Mouse (Mus musculus): ENCODE data around the gene Ifrd1. TPM values are rescaled to one million over a fixed set of nuclear protein-coding genes. Genes with fewer than 3 reads are reported as not detected.

Gene Ifrd1
- polyA plus RNA-seq, 1 experiment from 2014 or later: 118 TPM

DNA sequence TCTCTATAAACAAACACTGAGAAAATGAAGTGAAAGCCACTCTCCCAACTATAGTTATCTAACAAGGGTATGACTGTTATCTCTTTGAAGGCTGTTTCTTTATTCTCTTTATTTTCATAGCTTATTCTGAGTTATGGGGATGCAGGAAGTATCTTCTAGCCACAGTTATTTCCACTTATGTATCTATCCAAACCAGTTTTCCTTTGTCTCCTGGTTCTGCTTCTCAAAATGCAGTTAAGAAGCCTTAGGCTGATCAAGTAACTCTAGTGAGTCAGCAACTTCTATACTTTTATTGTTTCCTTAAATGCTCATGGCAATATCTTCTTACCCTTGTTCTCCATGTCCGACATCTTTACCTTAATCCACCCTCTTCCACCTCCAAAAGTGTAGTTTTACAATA is 16.1 kb downstream of the Ifrd1 start:
- Histone ChIP-seq H3K4me2 (replicated peaks) (no peak overlapping the region), H3K27me3 (no peaks in the 10 kb centered on the region), H3K36me3 (no peaks in the 10 kb centered on the region), H3K4me1 (no peaks in the 10 kb centered on the region), H3K9ac (no peak overlapping the region), H3K4me3 (no peak overlapping the region), H3K27ac (no peak overlapping the region), H3K9me3 (no peaks in the 10 kb centered on the region)
- no peak for ATAC-seq (ENCODE audit: low FRiP score, low read depth)
- 88% methylated on average over 1 of the region's 1 CpGs for WGBS

DNA sequence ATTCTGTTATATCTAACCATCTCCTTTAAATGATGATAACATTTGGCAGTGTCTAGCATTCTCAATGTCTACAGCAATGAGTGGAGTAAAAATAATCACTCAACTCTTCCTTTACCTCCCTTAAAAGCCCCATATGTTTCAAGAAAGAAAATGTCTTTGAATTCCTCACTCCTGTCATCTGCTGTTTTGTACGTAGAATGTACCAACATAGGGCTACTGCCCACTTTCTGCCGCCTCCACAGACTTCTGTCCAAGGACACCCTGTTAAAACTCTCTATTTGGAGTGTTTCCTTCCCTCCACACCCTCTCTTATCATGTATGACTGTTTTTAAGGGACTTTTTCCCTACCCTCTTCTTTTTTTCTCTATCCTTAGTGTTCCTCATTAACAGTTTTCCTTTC is 16.7 kb downstream of the Ifrd1 start:
- Histone ChIP-seq H3K36me3 (no peaks in the 10 kb centered on the region), H3K27ac (no peak overlapping the region), H3K27me3 (no peaks in the 10 kb centered on the region), H3K4me3 (no peak overlapping the region), H3K9me3 (no peaks in the 10 kb centered on the region), H3K4me2 (replicated peaks) (no peak overlapping the region), H3K4me1 (no peaks in the 10 kb centered on the region), H3K9ac (no peak overlapping the region)
- ATAC-seq (ENCODE audit: low FRiP score, low read depth): no peak
- 94% methylated on average over 2 of the region's 2 CpGs for WGBS

DNA sequence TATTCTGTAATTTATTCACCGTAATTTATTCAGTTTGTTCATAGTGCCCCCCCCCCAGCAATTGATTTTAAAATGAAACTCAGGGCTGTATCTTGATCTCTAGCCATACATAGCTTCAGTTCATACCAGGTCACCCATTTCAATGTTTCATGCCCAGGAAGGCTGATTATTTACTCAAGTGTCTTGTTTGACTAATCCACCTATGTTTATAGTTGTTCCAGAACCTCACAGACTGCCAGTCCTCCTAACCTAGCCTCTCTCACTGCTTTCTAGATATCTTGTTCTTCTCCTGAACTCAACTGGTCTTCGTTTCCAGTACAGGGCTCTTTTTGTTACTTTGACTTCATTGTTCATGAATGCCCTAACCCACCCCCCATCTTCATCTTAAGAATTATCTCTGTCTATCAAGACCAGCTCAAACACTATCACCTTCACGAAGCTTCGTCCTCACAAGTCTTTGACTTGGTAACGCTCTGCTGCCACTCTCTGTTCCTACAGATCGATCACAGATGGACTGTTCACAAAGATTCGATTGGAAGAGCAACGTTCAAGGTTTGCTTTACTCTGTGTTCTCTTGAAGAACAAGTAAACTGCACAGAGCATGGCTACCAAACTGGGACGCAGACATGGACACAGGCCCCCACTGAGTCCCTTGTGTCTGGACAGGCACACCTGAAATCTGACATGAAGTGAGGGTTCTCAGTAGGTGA is 24.0 kb downstream of the Ifrd1 start:
- Histone ChIP-seq H3K27ac (no peak overlapping the region), H3K4me3 (no peak overlapping the region), H3K9ac (no peak overlapping the region), H3K9me3 (no peaks in the 10 kb centered on the region), H3K36me3 (no peaks in the 10 kb centered on the region), H3K4me2 (replicated peaks) (no peak overlapping the region), H3K4me1 (peaks cover 23% of the 10 kb centered on the region), H3K27me3 (no peaks in the 10 kb centered on the region)
- ATAC-seq (ENCODE audit: low FRiP score, low read depth): no peak
- 93% methylated on average over 9 of the region's 9 CpGs for WGBS

DNA sequence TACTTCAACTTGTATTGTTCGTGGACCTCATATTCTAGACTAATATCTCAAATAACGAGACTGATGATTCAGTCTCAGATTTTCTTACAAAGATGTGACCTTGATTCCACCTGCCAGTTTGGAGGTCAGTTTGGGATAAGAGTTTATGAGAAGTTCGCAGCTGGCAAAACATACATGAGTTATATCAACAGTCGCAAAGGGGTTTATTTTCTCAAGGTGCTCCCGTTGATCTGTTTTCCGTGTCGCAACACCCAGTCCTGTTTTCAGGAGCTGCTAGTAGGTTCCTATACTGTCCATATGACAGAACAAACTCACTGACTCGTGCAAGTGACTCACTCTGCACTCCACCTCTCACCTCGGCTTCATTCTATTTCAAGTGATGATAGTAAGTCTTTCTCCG is 24.6 kb downstream of the Ifrd1 start:
- peak overlapping the region; percentile 59 for H3K9ac ChIP-seq
- H3K4me3 ChIP-seq: peak overlapping the region; percentile 74
- H3K4me1 ChIP-seq: peaks cover 23% of the 10 kb centered on the region
- H3K27ac ChIP-seq: peak overlapping the region; percentile 10; the same call in 1 of the 2 replicates
- 56% methylated on average over 10 of the region's 10 CpGs for WGBS
- no peaks in the 10 kb centered on the region for H3K27me3 ChIP-seq
- ATAC-seq (ENCODE audit: low FRiP score, low read depth): no peak
- no peaks in the 10 kb centered on the region for H3K9me3 ChIP-seq
- H3K4me2 ChIP-seq (replicated peaks): peak overlapping the region; percentile 73
- no peaks in the 10 kb centered on the region for H3K36me3 ChIP-seq

DNA sequence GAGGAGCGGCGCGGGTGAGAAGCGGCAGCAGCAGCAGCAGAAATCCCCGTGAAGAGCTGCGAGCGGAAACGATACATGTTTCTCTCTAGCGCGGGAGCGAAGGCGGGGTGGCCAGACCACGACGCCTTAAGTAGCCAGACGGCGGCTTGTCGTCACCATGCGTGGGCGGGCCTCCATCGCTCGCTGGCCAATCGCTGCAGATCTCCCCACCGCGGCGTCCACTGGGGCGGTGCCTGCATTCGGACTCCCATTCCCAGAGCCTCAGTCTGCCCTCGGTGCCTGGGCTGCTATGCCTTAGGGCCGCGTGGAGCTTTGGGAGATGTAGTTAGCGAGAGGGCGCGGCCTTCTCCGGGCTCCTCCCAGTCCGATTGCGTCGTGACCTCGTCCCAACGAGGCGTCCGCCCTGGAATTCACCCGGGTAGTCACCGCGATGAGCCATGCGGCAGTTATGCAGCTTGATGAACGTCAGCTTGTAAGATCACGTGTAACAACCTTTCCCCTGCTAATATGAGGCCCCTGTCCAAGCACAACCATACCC is 25.2 kb downstream of the Ifrd1 start:
- Histone ChIP-seq H3K4me1 (peaks cover 23% of the 10 kb centered on the region), H3K27ac (peak overlapping the region; percentile 96), H3K4me3 (peak overlapping the region; percentile 74), H3K36me3 (peaks cover under 1% of the 10 kb centered on the region; the same call in 1 of the 2 replicates), H3K4me2 (replicated peaks) (peak overlapping the region; percentile 73), H3K9ac (peak overlapping the region; percentile 83), H3K27me3 (no peaks in the 10 kb centered on the region), H3K9me3 (no peaks in the 10 kb centered on the region)
- ATAC-seq (ENCODE audit: low FRiP score, low read depth): peak; percentile 99
- under 1% methylated on average over 47 of the region's 47 CpGs for WGBS

DNA sequence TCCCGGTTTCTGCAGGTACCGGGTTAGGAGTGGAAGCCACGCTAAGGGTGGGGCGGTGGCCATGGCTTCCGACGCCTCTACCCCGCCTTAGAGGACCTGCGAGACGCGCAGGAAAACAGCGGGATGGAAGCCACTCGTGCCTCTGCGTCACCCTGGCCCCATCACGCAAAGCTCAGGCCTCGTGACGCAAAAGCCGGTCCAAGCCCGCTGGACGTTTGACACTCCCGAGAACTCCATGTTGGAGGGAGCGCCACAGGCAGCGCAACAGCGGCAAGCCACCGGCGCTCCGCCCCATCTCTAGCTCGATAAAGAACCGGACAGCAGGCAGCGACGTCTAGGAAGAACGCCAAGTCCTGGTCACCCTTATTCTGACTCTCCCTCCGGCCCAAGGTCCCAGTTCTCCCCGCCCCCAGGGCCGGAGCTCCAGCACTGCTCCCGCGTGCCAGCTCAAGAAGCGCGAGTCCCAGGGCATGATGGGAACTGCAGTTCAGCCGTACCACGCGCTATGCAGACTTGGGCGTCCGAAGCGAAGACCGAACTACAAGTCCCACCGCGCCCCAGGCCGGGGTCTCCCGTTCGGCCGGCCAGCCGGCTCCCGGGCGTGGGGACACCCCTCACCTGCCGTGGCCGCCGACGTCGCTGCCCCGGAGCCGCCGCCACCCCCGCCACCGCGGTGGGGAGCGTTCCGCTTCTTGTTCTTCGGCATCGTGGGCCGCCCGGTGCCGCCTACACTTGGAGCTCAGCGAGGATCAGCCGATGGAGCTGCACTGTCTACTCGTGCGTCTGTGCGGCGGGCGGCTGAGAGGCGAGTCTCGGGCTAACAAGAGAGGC is 25.8 kb downstream of the Ifrd1 start:
- peak overlapping the region; percentile 74 for H3K4me3 ChIP-seq
- peak; percentile 92 for ATAC-seq (ENCODE audit: low FRiP score, low read depth)
- H3K9ac ChIP-seq: peak overlapping the region; percentile 83
- H3K27ac ChIP-seq: peak overlapping the region; percentile 96
- H3K9me3 ChIP-seq: no peaks in the 10 kb centered on the region
- peak overlapping the region; percentile 73 for H3K4me2 ChIP-seq (replicated peaks)
- no peaks in the 10 kb centered on the region for H3K27me3 ChIP-seq
- under 1% methylated on average over 81 of the region's 81 CpGs for WGBS
- peaks cover 3% of the 10 kb centered on the region; the same call in 1 of the 2 replicates for H3K36me3 ChIP-seq
- H3K4me1 ChIP-seq: peaks cover 23% of the 10 kb centered on the region

- Histone ChIP-seq H3K36me3 (peaks cover 8% of the 10 kb centered on the region), H3K4me1 (peaks cover 23% of the 10 kb centered on the region), H3K9ac (peak overlapping the region; percentile 83), H3K4me3 (peak overlapping the region; percentile 74), H3K27ac (no peak overlapping the region), H3K9me3 (no peaks in the 10 kb centered on the region), H3K4me2 (replicated peaks) (peak overlapping the region; percentile 73), H3K27me3 (no peaks in the 10 kb centered on the region)
- 14% methylated on average over 5 of the region's 5 CpGs for WGBS
- no peak for ATAC-seq (ENCODE audit: low FRiP score, low read depth)
Observed at GRCm38 (mm10) chr12:40221611-40222010, 26.7 kb downstream of the Ifrd1 start.

DNA sequence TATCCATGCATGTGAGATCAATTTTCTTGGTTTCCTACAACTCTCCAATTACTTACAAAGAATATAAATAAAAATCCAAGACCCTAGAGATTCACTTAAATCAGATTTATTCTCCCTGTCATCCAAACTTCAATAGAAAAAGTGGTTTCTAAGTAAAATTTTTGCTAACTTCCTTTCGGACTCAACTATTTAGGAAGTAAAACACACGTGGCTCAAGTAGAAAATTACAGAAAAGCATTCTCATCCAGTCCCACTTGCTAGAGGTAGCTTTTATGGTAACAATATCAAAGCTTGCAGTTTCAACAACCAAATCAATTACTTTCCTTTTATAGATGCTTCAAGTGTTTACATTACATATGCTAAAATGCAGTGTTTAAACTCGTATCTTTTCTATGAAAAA is 27.4 kb downstream of the Ifrd1 start:
- peak overlapping the region; percentile 73 for H3K4me2 ChIP-seq (replicated peaks)
- peak overlapping the region; percentile 74 for H3K4me3 ChIP-seq
- H3K27ac ChIP-seq: no peak overlapping the region
- H3K4me1 ChIP-seq: peaks cover 23% of the 10 kb centered on the region
- H3K9ac ChIP-seq: peak overlapping the region; percentile 83; the same call in 1 of the 2 replicates
- ATAC-seq (ENCODE audit: low FRiP score, low read depth): no peak
- WGBS: 22% methylated on average over 3 of the region's 3 CpGs
- H3K9me3 ChIP-seq: no peaks in the 10 kb centered on the region
- H3K36me3 ChIP-seq: peaks cover 14% of the 10 kb centered on the region
- H3K27me3 ChIP-seq: no peaks in the 10 kb centered on the region

DNA sequence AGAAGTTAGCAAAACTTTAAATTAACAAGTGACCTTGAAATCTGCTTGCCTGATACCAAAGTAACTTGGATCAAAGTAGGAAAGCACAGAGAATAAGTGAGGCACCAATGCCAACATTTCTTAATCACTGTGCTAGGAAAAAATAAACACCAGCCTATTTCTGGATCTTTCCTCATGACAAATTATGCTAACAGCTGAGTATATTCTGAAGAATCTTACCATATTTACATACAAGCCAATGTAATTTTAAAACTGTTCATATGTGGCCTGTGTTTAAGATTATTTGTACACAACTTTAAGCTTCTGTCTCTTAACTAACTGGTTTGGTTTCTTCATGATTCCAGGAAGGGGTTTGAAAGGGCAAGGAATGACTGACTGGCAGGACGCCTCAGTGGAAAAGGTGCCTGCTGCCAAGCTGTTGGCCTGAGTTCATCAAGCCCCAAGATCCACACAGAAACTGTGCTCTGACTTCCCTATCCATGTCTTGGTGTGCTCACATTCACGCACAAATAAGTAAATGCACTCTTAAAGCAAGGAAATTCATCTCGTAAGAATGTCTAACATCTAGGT is 28.2 kb downstream of the Ifrd1 start:
- WGBS: 48% methylated on average over 3 of the region's 3 CpGs
- H3K4me2 ChIP-seq (replicated peaks): peak overlapping the region; percentile 73
- peaks cover 23% of the 10 kb centered on the region for H3K4me1 ChIP-seq
- no peaks in the 10 kb centered on the region for H3K27me3 ChIP-seq
- peaks cover 21% of the 10 kb centered on the region for H3K36me3 ChIP-seq
- H3K9ac ChIP-seq: peak overlapping the region; percentile 14; the same call in 1 of the 2 replicates
- ATAC-seq (ENCODE audit: low FRiP score, low read depth): no peak
- H3K27ac ChIP-seq: no peak overlapping the region
- H3K9me3 ChIP-seq: no peaks in the 10 kb centered on the region
- H3K4me3 ChIP-seq: peak overlapping the region; percentile 74

GRCm38 (mm10) chr12:40218430-40218945 is 29.8 kb downstream of the Ifrd1 start:
- H3K36me3 ChIP-seq: peaks cover 37% of the 10 kb centered on the region
- 69% methylated on average over 2 of the region's 2 CpGs for WGBS
- no peak for ATAC-seq (ENCODE audit: low FRiP score, low read depth)

GRCm38 (mm10) chr12:40217776-40218175 is 30.5 kb downstream of the Ifrd1 start:
- WGBS: 75% methylated on average over 2 of the region's 2 CpGs

More at GRCm38 (mm10) chr12:40218430-40218945, 29.8 kb downstream of the Ifrd1 start:
- Histone ChIP-seq H3K27ac (no peak overlapping the region), H3K4me1 (peaks cover 20% of the 10 kb centered on the region), H3K4me2 (replicated peaks) (no peak overlapping the region), H3K9me3 (no peaks in the 10 kb centered on the region), H3K4me3 (no peak overlapping the region), H3K27me3 (no peaks in the 10 kb centered on the region), H3K9ac (no peak overlapping the region)

More at GRCm38 (mm10) chr12:40217776-40218175, 30.5 kb downstream of the Ifrd1 start:
- Histone ChIP-seq H3K4me2 (replicated peaks) (no peak overlapping the region), H3K36me3 (peaks cover 44% of the 10 kb centered on the region), H3K4me1 (peaks cover 20% of the 10 kb centered on the region), H3K9ac (no peak overlapping the region), H3K27ac (no peak overlapping the region), H3K4me3 (no peak overlapping the region), H3K9me3 (no peaks in the 10 kb centered on the region), H3K27me3 (no peaks in the 10 kb centered on the region)
- no peak for ATAC-seq (ENCODE audit: low FRiP score, low read depth)
